Mouse (Mus musculus): Measurements from ENCODE around the gene Slc15a3.

- TF ChIP-seq CTCF (conservative IDR thresholded peaks at IDR 0.05; ENCODE audit: low read length) = no peak
- no peak for TF ChIP-seq NANOG (IDR thresholded peaks at IDR 0.05; ENCODE audit: borderline replicate concordance, low read length)
These were observed 6.6 kb downstream of the Slc15a3 start for GRCm38 (mm10) chr19:10846150-10846549.
